Mouse (Mus musculus): ENCODE data around the gene Atf3.

- no peak for TF ChIP-seq CTCF (IDR thresholded peaks at IDR 0.05; ENCODE audit: insufficient read depth, low read length)
- TF ChIP-seq POLR2A (IDR thresholded peaks at IDR 0.05; ENCODE audit: borderline replicate concordance, extremely low read depth, low read depth, low read length), result no peak
These were observed 36.6 kb upstream of the Atf3 start for GRCm38 (mm10) chr1:191254448-191254847.
